ENCODE assay signal across 15 mouse cellular contexts in the genomic region with DNA sequence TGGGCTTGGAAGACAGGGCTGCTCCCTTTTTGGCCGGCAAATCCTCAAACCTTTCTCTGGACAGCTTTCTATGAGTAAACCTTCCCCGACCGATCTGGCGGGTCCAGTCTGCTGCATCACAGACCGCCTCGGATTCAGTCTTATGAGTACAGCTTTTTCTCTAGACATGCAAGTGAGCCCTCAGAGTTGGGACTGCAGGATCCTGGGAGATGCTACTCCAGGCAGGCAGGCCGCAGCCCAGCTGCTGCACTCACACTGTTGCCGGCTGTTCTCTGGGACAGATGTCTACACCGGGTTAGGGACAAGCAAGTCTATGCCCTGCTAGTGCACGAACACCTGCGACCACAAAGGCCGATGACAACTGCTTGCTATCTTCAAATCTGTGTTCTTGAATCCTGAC. TPM values are rescaled to one million over a fixed set of nuclear protein-coding genes. Genes with fewer than 3 reads are reported as not detected.
DNase-seq lines count a peak whose midpoint lies in the region; ATAC-seq and TF ChIP-seq lines count a peak whose summit lies in the region.
"Had no signal": no experiment of that assay in that cellular context is flagged by ENCODE, and none has a peak within 500 bp of the region (broad histone marks: within the 10 kb centered on the region; RNA-seq: fewer than 3 reads in every experiment).

No protein-coding gene starts in this region.

- 4% methylated on average over 12 of the region's 12 CpGs for WGBS in intestine, embryonic 14.5 days
- WGBS in intestine, postnatal 0 days: 7% methylated on average over 12 of the region's 12 CpGs
- under 1% methylated on average over 12 of the region's 12 CpGs for WGBS in hindbrain, embryonic 12.5 days
- 4% methylated on average over 12 of the region's 12 CpGs for WGBS in midbrain, embryonic 11.5 days

- no peak overlapping the region for H3K4me2 ChIP-seq in intestine, embryonic 14.5 days (ENCODE audit: low read length)
- H3K4me2 ChIP-seq in intestine, postnatal 0 days (replicated peaks; ENCODE audit: low read depth): no peak overlapping the region
- H3K4me2 ChIP-seq in hindbrain, embryonic 12.5 days (replicated peaks): peak overlapping the region; percentile 6; the same call in 1 of the 2 replicates
- H3K4me2 ChIP-seq in midbrain, embryonic 11.5 days: peak overlapping the region; percentile 6
- H3K4me2 ChIP-seq: embryonic facial prominence, embryonic 12.5 days had no signal

- no peak for TF ChIP-seq CTCF in intestine, postnatal 0 days (IDR thresholded peaks at IDR 0.05; ENCODE audit: low read depth)

- no peak overlapping the region for H3K9ac ChIP-seq in intestine, embryonic 14.5 days (ENCODE audit: low read length)
- H3K9ac ChIP-seq in intestine, postnatal 0 days (ENCODE audit: low read depth, low read length): no peak overlapping the region
- peak overlapping the region; percentile 15; the same call in 1 of the 2 replicates for H3K9ac ChIP-seq in hindbrain, embryonic 12.5 days
- H3K9ac ChIP-seq in midbrain, embryonic 11.5 days (ENCODE audit: low read length): peak overlapping the region; percentile 25; the same call in 1 of the 2 replicates
- H3K9ac ChIP-seq: embryonic facial prominence, embryonic 12.5 days had no signal

- H3K36me3 ChIP-seq in intestine, embryonic 14.5 days (ENCODE audit: control insufficient read depth, insufficient read depth, low read length): no peaks in the 10 kb centered on the region
- H3K36me3 ChIP-seq in intestine, postnatal 0 days (ENCODE audit: control insufficient read depth, insufficient read depth): no peaks in the 10 kb centered on the region
- H3K36me3 ChIP-seq in hindbrain, embryonic 12.5 days: no peaks in the 10 kb centered on the region
- no peaks in the 10 kb centered on the region for H3K36me3 ChIP-seq in midbrain, embryonic 11.5 days (ENCODE audit: control insufficient read depth, insufficient read depth, low read length)
- H3K36me3 ChIP-seq: embryonic facial prominence, embryonic 12.5 days had no signal

- peaks cover 18% of the 10 kb centered on the region for H3K4me1 ChIP-seq in intestine, embryonic 14.5 days (replicated peaks; ENCODE audit: control insufficient read depth, insufficient read depth, low read length)
- H3K4me1 ChIP-seq in intestine, postnatal 0 days (replicated peaks; ENCODE audit: control insufficient read depth, insufficient read depth, low read length): peaks cover 5% of the 10 kb centered on the region; the same call in 1 of the 2 replicates
- H3K4me1 ChIP-seq in hindbrain, embryonic 12.5 days: peaks cover 41% of the 10 kb centered on the region
- H3K4me1 ChIP-seq in midbrain, embryonic 11.5 days (ENCODE audit: control insufficient read depth, insufficient read depth, low read length): peaks cover 26% of the 10 kb centered on the region

- no peaks in the 10 kb centered on the region for H3K9me3 ChIP-seq in intestine, embryonic 14.5 days (ENCODE audit: control insufficient read depth, low read length)
- H3K9me3 ChIP-seq in intestine, postnatal 0 days (ENCODE audit: control insufficient read depth): no peaks in the 10 kb centered on the region
- no peaks in the 10 kb centered on the region for H3K9me3 ChIP-seq in hindbrain, embryonic 12.5 days (replicated peaks)
- no peaks in the 10 kb centered on the region for H3K9me3 ChIP-seq in midbrain, embryonic 11.5 days (ENCODE audit: control insufficient read depth, low read length)
- H3K9me3 ChIP-seq: embryonic facial prominence, embryonic 12.5 days had no signal

- H3K4me3 ChIP-seq in intestine, embryonic 14.5 days (ENCODE audit: low read depth, low read length): no peak overlapping the region
- no peak overlapping the region for H3K4me3 ChIP-seq in intestine, postnatal 0 days (ENCODE audit: low read depth, low read length)
- peak overlapping the region; percentile 35 for H3K4me3 ChIP-seq in hindbrain, embryonic 12.5 days
- H3K4me3 ChIP-seq in midbrain, embryonic 11.5 days (ENCODE audit: low read depth, low read length): peak overlapping the region; percentile 32
- H3K4me3 ChIP-seq: embryonic facial prominence, embryonic 12.5 days had no signal

- DNase-seq in intestine, embryonic 14.5 days (ENCODE audit: low spot score): peak; percentile 63
- peak; percentile 93 for DNase-seq in midbrain, embryonic 11.5 days (ENCODE audit: low spot score, missing footprints)
- DNase-seq in thymus, postnatal 25 days: peak; percentile 39
- DNase-seq in retina, embryonic 14.5 days (ENCODE audit: low spot score): no peak
- DNase-seq in kidney, postnatal 25 days: no peak
- no peak for DNase-seq in layer of hippocampus, adult 18-20 months (ENCODE audit: low spot score in 2 of 2)
- DNase-seq: adrenal gland, adult 8-10 months; gastrocnemius, postnatal 14 days; kidney, postnatal 14 days; spleen, adult 18-20 months had no signal

- H3K27me3 ChIP-seq in intestine, embryonic 14.5 days (replicated peaks; ENCODE audit: control insufficient read depth, insufficient read depth, low read length): peaks cover 91% of the 10 kb centered on the region
- H3K27me3 ChIP-seq in intestine, postnatal 0 days (replicated peaks; ENCODE audit: control insufficient read depth, insufficient read depth, low read length): peaks cover 86% of the 10 kb centered on the region
- H3K27me3 ChIP-seq in hindbrain, embryonic 12.5 days: peaks cover 84% of the 10 kb centered on the region
- H3K27me3 ChIP-seq in midbrain, embryonic 11.5 days (ENCODE audit: control insufficient read depth, insufficient read depth, low read length): peaks cover 78% of the 10 kb centered on the region

- no peak overlapping the region for H3K27ac ChIP-seq in intestine, embryonic 14.5 days (ENCODE audit: low read depth)
- no peak overlapping the region for H3K27ac ChIP-seq in intestine, postnatal 0 days (ENCODE audit: low read depth, low read length)
- H3K27ac ChIP-seq in hindbrain, embryonic 12.5 days: peak overlapping the region; percentile 56
- no peak overlapping the region for H3K27ac ChIP-seq in midbrain, embryonic 11.5 days (ENCODE audit: low read depth, low read length)
- H3K27ac ChIP-seq: embryonic facial prominence, embryonic 12.5 days had no signal

- ATAC-seq in intestine, embryonic 14.5 days (replicated peaks; ENCODE audit: low FRiP score, low TSS enrichment, low read depth): no peak
- ATAC-seq in intestine, postnatal 0 days: no peak
- no peak for ATAC-seq in hindbrain, embryonic 12.5 days (ENCODE audit: low FRiP score)
- ATAC-seq in midbrain, embryonic 11.5 days (ENCODE audit: low FRiP score): no peak
- ATAC-seq: lung, postnatal 0 days had no signal

RNA-seq across cellular contexts. Expression of gene Lhx9, which starts 2.2 kb away (rescaled TPM):
- 0.05 TPM in 1 of 2 replicates, not detected in the other for polyA plus RNA-seq in intestine, embryonic 14.5 days (2014; fragmentation: Nextera tagmentation; extraction: Ambion mirVana)
- not detected in 2 replicates for polyA plus RNA-seq in intestine, postnatal 0 days (2015; fragmentation: Nextera tagmentation; extraction: Ambion mirVana)
- 22.7 and 25.8 TPM in 2 replicates for polyA plus RNA-seq in hindbrain, embryonic 12.5 days (2016; fragmentation: Nextera tagmentation; extraction: Ambion mirVana)
- polyA plus RNA-seq in midbrain, embryonic 11.5 days (2014; fragmentation: Nextera tagmentation; extraction: Ambion mirVana): 43.4 and 48.9 TPM in 2 replicates
- 10 to 100 TPM; 15.0 to 15.5 TPM for total RNA-seq in layer of hippocampus, adult 18-20 months (2021)
- total RNA-seq: adrenal gland, adult 8-10 months; gastrocnemius, postnatal 14 days; heart, postnatal 25 days had no signal

RNA-seq across cellular contexts. Expression of gene 2310009B15Rik, which starts 10.5 kb away (rescaled TPM):
- 43.9 and 46.1 TPM in 2 replicates for polyA plus RNA-seq in intestine, embryonic 14.5 days (2014; fragmentation: Nextera tagmentation; extraction: Ambion mirVana)
- polyA plus RNA-seq in intestine, postnatal 0 days (2015; fragmentation: Nextera tagmentation; extraction: Ambion mirVana): 38.0 TPM in 2 replicates
- polyA plus RNA-seq in hindbrain, embryonic 12.5 days (2016; fragmentation: Nextera tagmentation; extraction: Ambion mirVana): 41.5 and 46.2 TPM in 2 replicates
- 57.0 and 63.0 TPM in 2 replicates for polyA plus RNA-seq in midbrain, embryonic 11.5 days (2014; fragmentation: Nextera tagmentation; extraction: Ambion mirVana)
- total RNA-seq in layer of hippocampus, adult 18-20 months (2021): 10 to 100 TPM; 21.9 to 23.9 TPM

Comparison
In these comparisons a context has a peak if more than half of its experiments do, and no peak if none do; other contexts are left out.
1. DNase-seq: peak in intestine, embryonic 14.5 days (single experiment), midbrain, embryonic 11.5 days (single experiment) and thymus, postnatal 25 days (single experiment); none in retina, embryonic 14.5 days (single experiment), kidney, postnatal 25 days (0 of 2) and layer of hippocampus, adult 18-20 months (0 of 2).
2. H3K4me2 ChIP-seq: peak in hindbrain, embryonic 12.5 days (single experiment) and midbrain, embryonic 11.5 days (single experiment); none in intestine, embryonic 14.5 days (single experiment) and intestine, postnatal 0 days (single experiment).
3. H3K4me3 ChIP-seq: peak in hindbrain, embryonic 12.5 days (single experiment) and midbrain, embryonic 11.5 days (single experiment); none in intestine, embryonic 14.5 days (single experiment) and intestine, postnatal 0 days (single experiment).
4. H3K9ac ChIP-seq: peak in hindbrain, embryonic 12.5 days (single experiment) and midbrain, embryonic 11.5 days (single experiment); none in intestine, embryonic 14.5 days (single experiment) and intestine, postnatal 0 days (single experiment).
5. RNA of gene Lhx9, which starts 2.2 kb away (polyA plus RNA-seq): 43.4 to 48.9 TPM in midbrain, embryonic 11.5 days and 22.7 to 25.8 TPM in hindbrain, embryonic 12.5 days; 0.05 TPM in intestine, embryonic 14.5 days and not detected in intestine, postnatal 0 days; every median in the first group is over 10 times any median in the second.